Mouse (Mus musculus) ES-E14 (cell line): ENCODE results near the gene Rbfox1. TPM values are rescaled to one million over a fixed set of nuclear protein-coding genes. Genes with fewer than 3 reads are reported as not detected.

Source experiments
- DNase-seq: peaks from one replicate; pipeline ENCODE4 v3.0.0-alpha.2; 2013; ENCODE audit warnings: low read depth, low spot score
- H3K27ac ChIP-seq: 2 replicates; pipeline ENCODE4 v1.5.1; 2012; ENCODE audit warnings: low read depth, mild to moderate bottlenecking, low read length, moderate library complexity, mixed read lengths; ENCODE audit not compliant: poor library complexity, insufficient read depth, severe bottlenecking
- H3K36me3 ChIP-seq: 2 replicates; pipeline ENCODE4 v1.6.1; 2012; ENCODE audit warnings: mild to moderate bottlenecking, low read length, moderate library complexity, mixed read lengths; ENCODE audit not compliant: control insufficient read depth, poor library complexity, insufficient read depth, severe bottlenecking
- H3K4me1 ChIP-seq, 2 experiments: fragments of 150-350 bp in 1 of 2; sonication (generic) in 1 of 2; 2 replicates each; pipeline ENCODE4 v1.6.1; 2012; ENCODE audit warnings: low read length in 2 of 2, mild to moderate bottlenecking in 1 of 2, mixed read lengths in 1 of 2; ENCODE audit not compliant: control insufficient read depth in 2 of 2, insufficient read depth in 2 of 2, poor library complexity in 1 of 2
- H3K4me3 ChIP-seq, 2 experiments: fragments of 150-350 bp in 1 of 2; sonication (generic) in 1 of 2; 2 replicates each; pipeline ENCODE4 v1.5.1; 2012; ENCODE audit warnings: low read length in 2 of 2, low read depth in 1 of 2, mild to moderate bottlenecking in 1 of 2, mixed read lengths in 1 of 2; ENCODE audit not compliant: insufficient read depth in 1 of 2, poor library complexity in 1 of 2, severe bottlenecking in 1 of 2
- H3K9ac ChIP-seq: 2 replicates; pipeline ENCODE4 v1.6.1; 2012; ENCODE audit warnings: low read depth, mild to moderate bottlenecking, low read length, mixed read lengths; ENCODE audit not compliant: poor library complexity, insufficient read depth, severe bottlenecking
- H3K9me3 ChIP-seq: fragments of 150-350 bp; sonication (generic); 2 replicates; pipeline ENCODE4 v1.6.1; 2012; ENCODE audit warnings: low read depth, mild to moderate bottlenecking, low read length; ENCODE audit not compliant: control insufficient read depth, insufficient read depth
- CHD2 ChIP-seq: IDR thresholded peaks from 2 replicates; pipeline ENCODE4 v1.6.1; 2014; ENCODE audit warnings: mild to moderate bottlenecking, low read depth, low read length, inconsistent platforms
- HCFC1 ChIP-seq: IDR thresholded peaks from 2 replicates; pipeline ENCODE4 v1.6.1; 2012; ENCODE audit warnings: low read length, inconsistent platforms, borderline replicate concordance; ENCODE audit not compliant: insufficient read depth
- MAFK ChIP-seq: IDR thresholded peaks from 2 replicates; pipeline ENCODE4 v1.6.1; 2014; ENCODE audit warnings: mild to moderate bottlenecking, low read depth, low read length, inconsistent platforms; ENCODE audit not compliant: insufficient read depth
- ZC3H11A ChIP-seq: IDR thresholded peaks from 2 replicates; pipeline ENCODE4 v1.6.1; 2012; ENCODE audit warnings: low read depth, mild to moderate bottlenecking, inconsistent platforms, low read length, borderline replicate concordance
- ZNF384 ChIP-seq: IDR thresholded peaks from 2 replicates; pipeline ENCODE4 v1.6.1; 2012; ENCODE audit warnings: low read depth, low read length, inconsistent platforms
- in situ Hi-C, 2 experiments: fragments of 600-800 bp; cut with MboI; formaldehyde crosslinking; loops; one replicate each; pipeline ENCODE4 v1.15.1; 2025; ENCODE audit warnings: low sequenced_read_pairs in 2 of 2, inconsistent platforms in 1 of 2; ENCODE audit not compliant: unreplicated experiment in 2 of 2
- total RNA-seq: library from RNA; depleted of rRNA; stranded (reverse); fragments of 300-350 nt; gene quantifications from 2 replicates; pipeline ENCODE4 v1.2.3, GENCODE M21; 2012

Rbfox1 gene
- total RNA-seq, 1 experiment = 0.18 TPM

- no peak for TF ChIP-seq ZNF384
- no peak for TF ChIP-seq MAFK
- no peak overlapping the region for H3K4me3 ChIP-seq
- no peak overlapping the region for H3K9ac ChIP-seq
- in situ Hi-C loops = no loop called here
- no peaks in the 10 kb centered on the region for H3K36me3 ChIP-seq
- DNase-seq = no peak
- H3K4me1 ChIP-seq = no peaks in the 10 kb centered on the region
- no peak overlapping the region for H3K27ac ChIP-seq
- no peaks in the 10 kb centered on the region for H3K9me3 ChIP-seq
Observed at GRCm38 (mm10) chr16:6557726-6558125, 672.6 kb downstream of the Rbfox1 start.

- Histone ChIP-seq H3K9ac (no peak overlapping the region), H3K4me1 (no peaks in the 10 kb centered on the region), H3K9me3 (no peaks in the 10 kb centered on the region), H3K27ac (no peak overlapping the region), H3K4me3 (no peak overlapping the region), H3K36me3 (no peaks in the 10 kb centered on the region)
- in situ Hi-C loops = no loop called here
- no peak for DNase-seq
- no peak for TF ChIP-seq ZC3H11A
- TF ChIP-seq CHD2 = no peak
- no peak for TF ChIP-seq MAFK
- TF ChIP-seq HCFC1 = no peak
- no peak for TF ChIP-seq ZNF384
Observed at GRCm38 (mm10) chr16:6584700-6585099, 699.5 kb downstream of the Rbfox1 start.

GRCm38 (mm10) chr16:6585204-6585603, 700.0 kb downstream of the Rbfox1 start:
- H3K36me3 ChIP-seq = no peaks in the 10 kb centered on the region
- in situ Hi-C loops = no loop called here

GRCm38 (mm10) chr16:6616526-6616925, 731.4 kb downstream of the Rbfox1 start:
- in situ Hi-C loops = no loop called here

More at GRCm38 (mm10) chr16:6585204-6585603, 700.0 kb downstream of the Rbfox1 start:
- H3K4me3 ChIP-seq = no peak overlapping the region
- no peak overlapping the region for H3K9ac ChIP-seq
- no peaks in the 10 kb centered on the region for H3K9me3 ChIP-seq
- no peak for DNase-seq
- TF ChIP-seq CHD2 = no peak
- TF ChIP-seq ZC3H11A = no peak
- no peak for TF ChIP-seq ZNF384
- TF ChIP-seq MAFK = no peak
- TF ChIP-seq HCFC1 = no peak
- H3K4me1 ChIP-seq = no peaks in the 10 kb centered on the region
- H3K27ac ChIP-seq = no peak overlapping the region

GRCm38 (mm10) chr16:6640330-6640729, 755.2 kb downstream of the Rbfox1 start:
- H3K9me3 ChIP-seq = no peaks in the 10 kb centered on the region
- no peak overlapping the region for H3K9ac ChIP-seq
- no peak for DNase-seq
- in situ Hi-C loops = no loop called here
- no peak overlapping the region for H3K4me3 ChIP-seq
- TF ChIP-seq MAFK = no peak
- TF ChIP-seq HCFC1 = no peak
- no peak for TF ChIP-seq ZNF384
- TF ChIP-seq CHD2 = no peak
- TF ChIP-seq ZC3H11A = no peak
- no peaks in the 10 kb centered on the region for H3K4me1 ChIP-seq
- no peaks in the 10 kb centered on the region for H3K36me3 ChIP-seq
- H3K27ac ChIP-seq = no peak overlapping the region

More at GRCm38 (mm10) chr16:6616526-6616925, 731.4 kb downstream of the Rbfox1 start:
- H3K4me1 ChIP-seq = no peaks in the 10 kb centered on the region
- H3K4me3 ChIP-seq = no peak overlapping the region
- H3K9ac ChIP-seq = no peak overlapping the region
- H3K9me3 ChIP-seq = no peaks in the 10 kb centered on the region
- TF ChIP-seq HCFC1 (no peak), ZC3H11A (no peak), CHD2 (no peak), MAFK (no peak), ZNF384 (no peak)
- no peaks in the 10 kb centered on the region for H3K36me3 ChIP-seq
- H3K27ac ChIP-seq = no peak overlapping the region
- DNase-seq = no peak
